Mouse (Mus musculus) liver (tissue): ENCODE results near the gene Actr8.

ENCODE experiments used
- DNase-seq: peaks from one replicate; pipeline ENCODE4 v3.0.0-alpha.2; 2020; ENCODE audit warnings: mixed read lengths

The Actr8 gene

GRCm38 (mm10) chr14:30041836-30042235 lies 63.7 kb downstream of the Actr8 start:
- DNase-seq: no peak

DNA sequence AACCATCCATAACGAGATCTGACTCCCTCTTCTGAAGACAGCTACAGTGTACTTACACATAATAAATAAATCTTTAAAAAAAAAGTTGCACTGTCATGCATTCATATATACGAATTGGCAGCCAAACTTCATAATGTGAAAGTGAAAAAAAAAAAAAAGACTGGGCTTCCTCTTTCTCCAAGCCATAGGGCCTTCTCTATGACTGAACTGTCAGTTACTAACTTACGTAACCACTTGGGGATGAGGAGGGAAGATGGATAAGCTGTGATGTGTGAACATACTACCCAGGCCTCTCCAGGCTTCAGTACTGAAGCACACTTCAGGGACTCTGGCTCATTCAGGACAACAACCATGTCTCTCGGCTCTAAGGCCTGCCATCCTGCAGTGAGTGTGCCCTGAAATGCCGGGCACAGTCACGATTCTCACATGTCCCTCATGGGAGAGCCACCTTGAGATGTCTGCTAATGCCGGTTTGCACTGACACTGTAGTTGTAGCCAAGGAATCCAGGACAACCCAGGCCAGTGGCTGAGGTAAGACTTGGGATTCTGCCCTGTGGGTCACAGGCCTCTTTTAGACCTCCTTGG lies 65.3 kb downstream of the Actr8 start:
- no peak for DNase-seq

DNA sequence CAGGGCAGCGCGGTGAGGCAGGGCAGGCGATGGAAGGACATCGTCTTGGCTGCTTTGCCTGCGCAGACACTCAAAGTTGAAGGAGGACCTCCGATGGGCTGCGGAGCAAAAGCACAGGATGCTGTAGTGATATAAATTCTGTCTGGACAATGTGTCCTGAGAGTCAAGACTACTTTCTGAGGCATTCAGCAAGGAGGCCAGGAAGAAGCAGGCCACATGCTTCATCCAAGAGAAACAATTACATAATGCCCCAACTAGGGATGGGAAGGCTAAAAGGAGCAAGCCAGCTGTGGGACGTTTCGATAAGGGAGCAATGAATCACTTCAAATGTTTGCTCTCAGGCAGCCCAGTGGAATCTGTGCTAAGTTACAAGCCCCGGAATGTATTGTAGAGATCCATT lies 67.1 kb downstream of the Actr8 start:
- no peak for DNase-seq

DNA sequence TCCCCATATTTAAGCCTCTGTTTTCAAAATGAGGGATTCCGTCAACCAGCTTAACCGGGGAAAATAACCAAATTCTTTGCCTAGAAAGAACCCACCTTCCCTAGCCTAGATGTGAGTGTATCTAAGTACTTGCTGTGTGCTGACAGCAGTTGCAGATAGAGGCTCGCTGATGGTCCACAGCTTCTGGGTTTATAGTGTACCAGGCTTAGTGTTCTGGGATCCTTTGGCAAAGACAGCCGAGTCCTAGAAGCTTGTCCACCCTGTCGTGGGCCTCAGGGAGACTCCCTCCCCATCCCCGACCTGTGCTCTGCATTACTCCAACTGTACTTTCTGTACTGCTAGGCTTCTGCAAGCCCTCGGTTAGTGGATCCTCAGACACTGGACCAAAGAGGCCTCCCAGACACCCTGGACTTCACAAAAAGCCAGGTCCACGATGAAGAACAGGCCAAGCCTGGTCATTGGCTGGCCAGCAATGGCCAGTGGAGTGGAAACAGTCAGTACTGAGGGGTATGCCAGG lies 67.6 kb downstream of the Actr8 start:
- DNase-seq: no peak

DNA sequence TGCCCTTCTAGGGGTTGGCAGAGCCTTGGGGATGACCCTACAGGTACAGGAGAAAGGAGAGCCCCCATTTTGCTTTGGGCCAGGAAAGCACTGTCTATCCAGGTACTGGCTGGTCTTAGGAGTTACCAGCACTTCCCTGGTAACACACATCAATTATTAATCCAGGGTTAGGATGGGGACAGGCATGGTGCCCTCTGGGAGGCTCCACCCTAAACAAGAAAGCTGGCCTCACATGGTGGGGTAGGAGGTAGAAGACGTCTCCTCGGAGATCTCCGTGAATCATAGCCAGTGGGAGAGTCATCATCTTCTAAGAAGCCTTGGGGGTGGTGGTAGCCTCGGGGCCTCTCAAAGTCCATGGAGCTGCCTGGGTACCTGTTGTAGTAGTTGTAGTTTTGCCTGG lies 68.8 kb downstream of the Actr8 start:
- DNase-seq: no peak

GRCm38 (mm10) chr14:30048049-30048448 lies 69.9 kb downstream of the Actr8 start:
- no peak for DNase-seq

GRCm38 (mm10) chr14:30050280-30050679 lies 72.1 kb downstream of the Actr8 start:
- DNase-seq: no peak

GRCm38 (mm10) chr14:30054922-30055321 lies 76.8 kb downstream of the Actr8 start:
- DNase-seq: no peak
